Mouse (Mus musculus): Measurements from ENCODE around the gene Fbxo21.

Fbxo21 gene

DNA sequence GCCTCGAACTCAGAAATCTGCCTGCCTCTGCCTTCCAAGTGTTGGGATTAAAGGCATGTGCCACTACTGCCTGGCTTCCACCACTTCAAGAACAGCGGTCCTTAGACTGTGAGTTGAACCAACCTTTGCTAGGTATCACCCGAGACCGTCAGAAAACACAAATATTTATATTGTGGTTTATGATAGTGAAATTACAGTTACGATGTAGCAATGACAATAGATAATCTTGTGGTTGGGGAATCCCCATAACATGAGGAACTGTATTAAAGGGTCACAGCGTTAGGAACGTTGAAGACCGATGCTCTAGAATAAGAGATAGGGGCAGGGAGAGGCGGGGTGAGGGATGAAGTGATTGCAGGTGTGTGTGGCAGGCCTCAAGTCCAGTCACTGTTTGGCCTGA is 68.9 kb downstream of the Fbxo21 start:
- no peak for DNase-seq (ENCODE audit: low spot score in 2 of 2)

DNA sequence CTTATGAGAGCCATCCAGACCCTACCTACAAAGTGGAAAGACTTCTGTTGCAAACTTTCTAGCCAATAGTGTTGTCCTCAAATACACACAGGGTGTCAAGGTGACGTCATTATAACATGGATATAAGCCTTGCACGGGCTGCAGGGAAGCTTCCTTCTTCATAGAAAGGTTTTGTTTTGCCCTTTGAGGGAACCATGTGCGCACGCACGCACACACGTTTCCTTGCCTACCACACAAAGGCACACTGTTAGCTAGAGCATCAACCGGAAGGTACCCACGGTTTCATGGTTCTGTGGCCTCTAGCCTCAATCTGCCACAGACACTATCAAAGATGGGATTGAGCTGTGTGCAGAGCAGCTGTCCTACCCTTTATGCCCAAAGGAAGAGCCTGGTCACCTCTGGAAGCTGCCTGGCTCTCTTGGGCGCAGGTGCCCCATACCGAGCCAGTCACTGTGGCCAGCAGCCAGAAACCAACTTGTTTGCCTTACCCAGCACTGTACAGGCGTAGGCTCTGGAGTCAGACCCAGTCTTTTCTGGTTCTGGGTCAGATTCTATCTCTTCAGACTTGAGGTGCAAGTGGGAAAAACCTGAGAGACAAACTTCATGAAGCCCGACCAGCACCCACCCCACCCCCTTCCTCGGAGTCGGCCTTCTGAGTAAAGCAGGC is 70.7 kb downstream of the Fbxo21 start:
- no peak for DNase-seq (ENCODE audit: low spot score in 2 of 2)

DNA sequence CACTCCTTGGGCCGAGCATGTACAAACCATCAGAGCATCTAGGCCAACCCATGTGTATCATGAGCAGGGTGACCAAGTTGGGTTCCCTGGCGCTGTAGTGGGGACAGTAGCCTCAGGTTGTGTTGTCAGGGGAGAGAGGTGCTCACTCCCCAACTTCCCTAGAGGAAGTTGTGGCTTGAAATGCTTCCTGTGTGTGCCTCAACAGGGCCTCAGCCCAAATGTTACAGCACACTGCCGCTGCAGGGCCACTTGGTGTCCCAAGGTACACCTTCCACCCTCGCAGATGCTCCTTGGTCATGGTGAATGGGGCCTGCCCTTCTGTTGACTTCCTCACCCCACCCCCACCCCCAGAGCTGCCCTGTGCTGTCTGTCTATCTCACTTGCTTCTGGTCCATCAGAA is 71.9 kb downstream of the Fbxo21 start:
- no peak for DNase-seq (ENCODE audit: low spot score in 2 of 2)

DNA sequence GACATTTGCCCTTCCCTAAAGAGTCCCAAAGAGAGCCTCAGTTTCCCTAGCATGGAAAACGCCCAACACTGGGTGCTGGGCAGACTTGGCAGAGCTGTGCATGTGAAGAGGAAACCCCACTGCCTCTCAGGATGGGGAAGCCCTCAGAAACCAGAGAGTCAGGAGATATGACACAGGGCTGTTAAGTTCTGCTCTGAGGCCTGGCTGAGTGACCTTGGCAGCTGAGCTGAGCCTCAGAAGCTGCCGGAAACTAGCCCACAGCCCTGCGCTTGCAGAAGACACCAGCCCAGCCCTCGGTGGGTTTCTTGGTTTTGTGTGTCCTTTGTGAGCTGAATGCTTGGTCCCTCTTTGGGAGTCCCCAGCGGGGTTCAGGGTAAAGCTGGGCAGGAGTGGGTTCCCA is 72.4 kb downstream of the Fbxo21 start:
- no peak for DNase-seq (ENCODE audit: low spot score in 2 of 2)

DNA sequence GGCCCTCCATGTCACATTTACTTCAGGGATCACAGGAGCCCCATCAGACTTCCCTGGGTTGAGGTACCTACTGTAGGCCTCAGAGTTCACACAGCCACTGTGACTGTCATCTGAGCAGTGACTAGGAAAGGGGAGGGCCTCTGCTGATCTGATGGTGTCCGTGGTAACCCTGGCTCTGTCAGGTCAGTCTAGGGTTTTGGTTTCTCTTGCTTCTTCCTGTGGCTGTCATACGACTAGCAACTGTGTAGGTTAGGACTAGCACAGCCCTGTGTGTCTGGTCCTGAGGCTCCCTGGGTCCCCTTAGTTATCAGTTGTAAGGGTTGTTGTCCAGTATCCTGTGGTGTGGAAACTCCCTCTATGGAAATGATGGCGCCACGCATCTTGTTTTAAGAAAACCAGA is 74.2 kb downstream of the Fbxo21 start:
- DNase-seq (ENCODE audit: low spot score in 2 of 2) = no peak

DNA sequence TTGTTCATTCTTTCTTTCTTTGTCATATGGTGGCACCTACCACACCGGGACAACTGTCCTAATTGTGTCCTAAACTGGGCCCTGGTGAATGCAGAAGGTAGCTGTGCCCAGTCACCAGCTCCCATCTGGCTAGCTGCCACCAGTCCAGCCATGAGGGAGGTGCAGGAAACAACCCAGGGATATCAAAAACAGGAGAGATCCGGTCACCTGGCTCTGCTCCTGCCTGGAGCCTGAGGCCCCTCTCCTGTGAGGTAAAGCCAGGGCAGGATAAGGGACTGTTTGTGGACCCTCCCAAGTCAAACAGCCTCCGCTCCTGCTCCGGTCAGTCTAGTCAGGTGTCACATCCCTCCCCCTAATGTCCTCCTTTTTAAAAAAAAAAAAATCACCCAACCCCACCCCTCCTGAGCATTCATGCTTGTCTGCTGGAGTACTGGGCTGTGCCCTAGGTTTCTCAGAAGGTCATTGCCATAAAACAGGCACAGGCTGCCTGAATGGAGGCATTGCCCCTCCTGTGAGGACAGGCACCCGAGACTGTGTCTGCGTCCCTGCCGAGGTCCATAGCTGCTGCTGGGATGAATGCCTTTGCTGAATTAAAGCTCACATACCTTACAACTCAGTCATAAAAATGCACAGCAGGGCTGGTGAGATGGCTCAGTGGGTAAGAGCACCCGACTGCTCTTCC is 75.6 kb downstream of the Fbxo21 start:
- DNase-seq (ENCODE audit: low spot score in 2 of 2) = no peak

DNA sequence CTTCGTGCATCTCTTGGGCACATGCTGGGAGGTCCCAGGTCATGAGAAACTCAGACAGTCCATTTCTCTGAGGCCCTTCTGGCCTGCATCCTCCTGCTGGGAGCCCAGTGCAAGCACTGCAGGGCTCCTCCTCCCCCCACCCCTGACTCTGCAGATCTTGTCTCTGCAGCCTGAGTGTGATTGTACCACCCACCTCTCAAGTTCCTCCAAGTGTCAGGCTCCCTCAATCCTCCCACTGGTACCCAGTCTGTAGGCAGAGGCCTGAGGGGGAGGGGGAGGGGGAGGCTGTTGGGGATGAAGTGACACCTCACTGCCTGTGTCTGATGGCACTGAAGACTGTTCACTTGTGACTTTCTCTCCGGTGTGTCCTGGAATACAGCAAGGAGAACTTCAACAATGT is 76.7 kb downstream of the Fbxo21 start:
- DNase-seq (ENCODE audit: low spot score in 2 of 2) = no peak

DNA sequence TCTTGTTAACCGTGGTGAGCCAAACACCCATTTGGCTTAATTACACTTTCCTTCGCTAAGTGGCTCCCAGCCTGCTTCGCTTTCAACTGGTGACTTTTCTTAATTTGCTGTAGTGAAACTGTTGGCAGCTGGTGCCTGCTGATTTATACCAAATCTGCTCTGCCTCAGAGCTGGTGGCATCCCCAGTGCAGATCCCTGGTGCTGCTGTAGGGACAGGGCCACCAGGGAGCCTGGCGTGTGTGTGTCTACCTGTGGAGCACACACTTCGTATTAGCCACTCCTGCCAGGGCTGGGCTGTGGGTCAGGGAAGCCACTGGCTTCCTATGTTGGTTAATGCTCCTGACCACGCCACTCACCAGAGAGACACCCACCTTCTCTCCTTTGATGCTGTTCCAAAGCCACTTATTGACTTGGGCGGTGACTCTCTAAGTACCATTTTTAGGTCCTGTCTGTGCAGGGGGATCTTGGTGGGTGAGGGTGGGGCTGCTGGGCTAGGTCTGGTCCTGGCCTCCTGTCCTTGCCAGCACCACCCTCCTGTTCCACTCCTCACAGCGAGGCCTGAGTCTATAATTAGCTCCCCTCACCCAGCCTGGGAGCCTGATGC is 81.1 kb downstream of the Fbxo21 start:
- no peak for DNase-seq (ENCODE audit: low spot score in 2 of 2)

DNA sequence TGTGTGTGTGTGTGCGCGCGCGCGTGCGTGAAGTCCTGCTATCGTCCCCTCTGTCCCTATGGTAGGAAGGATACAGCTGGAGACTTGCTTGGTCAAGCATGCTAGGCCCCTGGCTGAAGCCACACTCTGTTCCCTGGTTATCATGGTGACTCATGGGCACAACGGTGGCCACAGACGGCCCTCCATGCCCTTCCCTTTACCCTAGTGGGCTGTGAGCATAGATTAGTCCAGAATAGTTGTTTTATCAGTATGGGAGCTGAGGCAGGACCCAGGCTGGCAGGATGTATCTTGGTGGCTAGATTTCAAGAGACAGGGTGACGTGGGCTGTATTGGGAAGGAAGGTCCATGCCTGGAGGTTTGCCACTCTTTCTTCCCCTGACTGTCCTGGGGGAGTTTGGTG is 82.3 kb downstream of the Fbxo21 start:
- DNase-seq (ENCODE audit: low spot score in 2 of 2) = no peak

DNA sequence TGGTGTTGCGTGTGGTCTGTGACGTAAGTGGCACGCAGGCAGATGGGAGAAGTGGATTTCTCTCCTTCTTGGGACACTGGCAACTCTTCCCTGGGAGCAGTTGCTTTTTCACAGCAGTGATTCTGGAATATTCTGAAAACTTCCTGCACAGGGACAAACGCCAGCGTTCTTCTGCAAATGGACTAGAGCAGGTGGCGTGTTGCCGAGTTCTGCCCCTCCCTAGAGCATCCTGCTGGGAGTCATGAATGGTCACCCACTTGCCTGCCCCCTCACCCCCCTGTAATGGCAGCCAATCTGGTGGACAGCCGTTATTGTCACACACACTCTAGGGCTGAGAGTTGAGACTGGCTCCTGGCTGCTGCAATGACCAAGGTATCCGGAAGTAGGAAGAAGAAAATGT is 83.1 kb downstream of the Fbxo21 start:
- no peak for DNase-seq (ENCODE audit: low spot score in 2 of 2)
